Mouse (Mus musculus): ENCODE measurements around the gene Vstm5. TPM values are rescaled to one million over a fixed set of nuclear protein-coding genes. Genes with fewer than 3 reads are reported as not detected.
"Not testable (repeated sequence)": the region's sequence is repeated elsewhere in the genome, so short reads cannot be mapped to it uniquely, and the experiment has no call there.

Vstm5 gene
- polyA plus RNA-seq, 1 experiment: not detected

GRCm38 (mm10) chr9:15301399-15301798 lies 62.6 kb downstream of the Vstm5 start:
- Histone ChIP-seq H3K4me1 (ENCODE audit: control insufficient read depth, insufficient read depth, low read length) (peaks cover 6% of the 10 kb centered on the region), H3K4me3 (ENCODE audit: insufficient read depth, low read depth, low read length) (no peak overlapping the region), H3K27ac (ENCODE audit: insufficient read depth, low read depth, low read length) (peak overlapping the region; percentile 17; the same call in 1 of the 2 replicates)
- 34% methylated on average over 6 of the region's 6 CpGs for WGBS
- TF ChIP-seq POLR2A (IDR thresholded peaks at IDR 0.05; ENCODE audit: insufficient read depth, low read depth, low read length): no peak
- TF ChIP-seq CTCF (IDR thresholded peaks at IDR 0.05; ENCODE audit: insufficient read depth, low read depth, low read length): no peak

DNA sequence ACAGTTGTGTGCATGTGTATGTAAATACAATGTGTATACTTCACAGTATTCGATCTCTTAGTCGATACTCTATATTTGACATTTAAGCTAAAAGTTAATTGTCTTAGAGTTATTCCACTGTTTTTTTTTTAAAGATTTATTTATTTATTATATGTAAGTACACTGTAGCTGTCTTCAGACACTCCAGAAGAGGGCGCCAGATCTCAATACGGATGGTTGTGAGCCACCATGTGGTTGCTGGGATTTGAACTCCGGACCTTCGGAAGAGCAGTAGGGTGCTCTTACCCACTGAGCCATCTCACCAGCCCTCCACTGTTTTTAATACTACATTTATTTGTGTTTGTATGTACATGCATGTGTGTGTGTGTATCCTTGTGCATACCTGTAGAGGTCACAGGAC lies 63.2 kb downstream of the Vstm5 start:
- 77% methylated on average over 6 of the region's 6 CpGs for WGBS
- not testable (repeated sequence) for H3K27ac ChIP-seq (ENCODE audit: insufficient read depth, low read depth, low read length)

GRCm38 (mm10) chr9:15302881-15303280 lies 64.0 kb downstream of the Vstm5 start:
- Histone ChIP-seq H3K27ac (ENCODE audit: insufficient read depth, low read depth, low read length) (no peak overlapping the region), H3K4me1 (ENCODE audit: control insufficient read depth, insufficient read depth, low read length) (peaks cover 6% of the 10 kb centered on the region), H3K4me3 (ENCODE audit: insufficient read depth, low read depth, low read length) (no peak overlapping the region)
- WGBS: 73% methylated on average over 2 of the region's 2 CpGs
- TF ChIP-seq POLR2A (IDR thresholded peaks at IDR 0.05; ENCODE audit: insufficient read depth, low read depth, low read length): no peak
- TF ChIP-seq CTCF (IDR thresholded peaks at IDR 0.05; ENCODE audit: insufficient read depth, low read depth, low read length): no peak

More for the DNA sequence above, 63.2 kb downstream of the Vstm5 start:
- H3K4me3 ChIP-seq (ENCODE audit: insufficient read depth, low read depth, low read length); H3K4me1 ChIP-seq (ENCODE audit: control insufficient read depth, insufficient read depth, low read length): not testable (repeated sequence)

GRCm38 (mm10) chr9:15305503-15306397 lies 66.9 kb downstream of the Vstm5 start, which contains the start of gene Taf1d:
Taf1d (plus strand) TSS chr9:15306214.
- Histone ChIP-seq H3K4me1 (ENCODE audit: control insufficient read depth, insufficient read depth, low read length) (peaks cover 6% of the 10 kb centered on the region), H3K4me3 (ENCODE audit: insufficient read depth, low read depth, low read length) (peak within 1 kb of the TSS; percentile 55), H3K27ac (ENCODE audit: insufficient read depth, low read depth, low read length) (no peak within 1 kb of the TSS)
- 11% methylated on average over 45 of the region's 45 CpGs for WGBS
- peak; percentile 94 for TF ChIP-seq POLR2A (IDR thresholded peaks at IDR 0.05; ENCODE audit: insufficient read depth, low read depth, low read length)
- no peak for TF ChIP-seq CTCF (IDR thresholded peaks at IDR 0.05; ENCODE audit: insufficient read depth, low read depth, low read length)

DNA sequence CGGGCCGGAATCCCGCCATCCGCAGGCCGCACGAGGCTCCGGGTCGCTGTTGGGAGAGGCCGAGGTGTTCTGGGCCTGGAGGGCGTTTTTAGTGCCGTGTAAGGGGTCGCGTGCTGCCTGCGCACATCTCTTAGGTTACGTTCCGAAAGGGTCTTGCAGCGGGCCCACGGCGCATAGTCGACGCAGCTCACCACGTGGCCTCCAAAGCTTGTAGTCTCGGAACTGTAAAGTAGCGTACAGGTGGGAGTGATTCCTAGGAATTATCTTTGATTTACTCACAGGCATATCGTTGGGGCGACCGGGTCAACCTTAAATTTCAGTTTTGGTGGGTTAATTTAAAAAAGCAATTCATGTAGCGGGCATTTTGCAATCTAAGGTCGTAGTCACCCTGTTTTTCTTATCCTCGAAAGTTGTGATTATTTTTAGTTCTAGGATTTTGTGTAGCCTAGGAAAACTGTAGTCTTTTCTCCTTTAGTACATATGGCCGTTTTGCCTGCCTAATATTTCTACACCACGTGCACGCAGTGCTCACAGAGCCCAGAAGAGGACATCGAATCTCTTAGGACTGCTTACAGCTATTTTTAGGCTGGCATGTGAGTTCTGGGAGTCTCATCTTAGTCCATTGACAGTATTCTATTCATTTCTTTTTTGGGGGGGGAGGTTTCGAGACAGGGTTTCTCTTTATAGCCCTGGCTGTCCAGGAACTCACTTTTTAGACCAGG lies 67.7 kb downstream of the Vstm5 start, which contains the start of gene 4931406C07Rik:
4931406C07Rik (minus strand) TSS at position 51 of the 722 bp plus-strand sequence.
- no peak within 1 kb of the TSS for H3K27ac ChIP-seq (ENCODE audit: insufficient read depth, low read depth, low read length)
- peaks cover 2% of the 10 kb centered on the region for H3K4me1 ChIP-seq (ENCODE audit: control insufficient read depth, insufficient read depth, low read length)
- H3K4me3 ChIP-seq (ENCODE audit: insufficient read depth, low read depth, low read length): peak within 1 kb of the TSS; percentile 55
- TF ChIP-seq CTCF (IDR thresholded peaks at IDR 0.05; ENCODE audit: insufficient read depth, low read depth, low read length) (no peak), POLR2A (IDR thresholded peaks at IDR 0.05; ENCODE audit: insufficient read depth, low read depth, low read length) (no peak)
- under 1% methylated on average over 35 of the region's 35 CpGs for WGBS

GRCm38 (mm10) chr9:15307257-15307656 lies 68.4 kb downstream of the Vstm5 start:
- Histone ChIP-seq H3K4me1 (ENCODE audit: control insufficient read depth, insufficient read depth, low read length) (peaks cover 2% of the 10 kb centered on the region), H3K27ac (ENCODE audit: insufficient read depth, low read depth, low read length) (no peak overlapping the region), H3K4me3 (ENCODE audit: insufficient read depth, low read depth, low read length) (peak overlapping the region; percentile 35)
- WGBS: 7% methylated on average over 6 of the region's 6 CpGs
- TF ChIP-seq POLR2A (IDR thresholded peaks at IDR 0.05; ENCODE audit: insufficient read depth, low read depth, low read length) (no peak), CTCF (IDR thresholded peaks at IDR 0.05; ENCODE audit: insufficient read depth, low read depth, low read length) (no peak)

DNA sequence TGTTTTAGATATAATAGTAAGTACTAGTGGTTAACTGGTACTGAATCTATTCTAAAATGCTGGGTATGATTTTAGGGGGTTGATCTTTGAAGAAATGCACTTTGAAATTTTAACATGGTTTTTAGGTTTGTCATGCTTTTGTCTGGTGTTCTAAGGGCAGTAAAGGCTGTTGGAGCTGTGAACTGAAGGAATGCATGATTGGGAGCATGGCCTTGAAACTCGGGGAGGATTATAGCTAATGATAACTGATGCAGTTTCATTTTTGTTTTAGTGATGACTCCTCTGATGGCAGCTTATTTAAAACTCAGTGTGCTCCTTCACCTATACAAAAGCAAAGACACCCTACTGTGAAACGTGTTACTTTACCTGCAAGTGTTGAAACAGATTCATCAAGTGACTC lies 69.4 kb downstream of the Vstm5 start:
- Histone ChIP-seq H3K4me3 (ENCODE audit: insufficient read depth, low read depth, low read length) (no peak overlapping the region), H3K27ac (ENCODE audit: insufficient read depth, low read depth, low read length) (no peak overlapping the region), H3K4me1 (ENCODE audit: control insufficient read depth, insufficient read depth, low read length) (peaks cover 2% of the 10 kb centered on the region)
- TF ChIP-seq POLR2A (IDR thresholded peaks at IDR 0.05; ENCODE audit: insufficient read depth, low read depth, low read length): no peak
- no peak for TF ChIP-seq CTCF (IDR thresholded peaks at IDR 0.05; ENCODE audit: insufficient read depth, low read depth, low read length)
- WGBS: 55% methylated on average over 2 of the region's 2 CpGs

Other genes starting within 250 kb of the Vstm5 start
- not detected in 2 replicates for gene Panx1, start 193.6 kb upstream of the Vstm5 start, polyA plus RNA-seq (2012; ENCODE audit: insufficient read depth, insufficient read length, low replicate concordance, missing spikeins)
- gene Hephl1, start 126.9 kb upstream of the Vstm5 start, polyA plus RNA-seq (2012; ENCODE audit: insufficient read depth, insufficient read length, low replicate concordance, missing spikeins): not detected in 2 replicates
- gene Med17, start 40.9 kb downstream of the Vstm5 start, polyA plus RNA-seq (2012; ENCODE audit: insufficient read depth, insufficient read length, low replicate concordance, missing spikeins): not detected in 2 replicates
- gene Taf1d, start 67.2 kb downstream of the Vstm5 start, polyA plus RNA-seq (2012; ENCODE audit: insufficient read depth, insufficient read length, low replicate concordance, missing spikeins): 378 TPM in 1 of 2 replicates, not detected in the other
- gene 4931406C07Rik, start 67.4 kb downstream of the Vstm5 start, polyA plus RNA-seq (2012; ENCODE audit: insufficient read depth, insufficient read length, low replicate concordance, missing spikeins): not detected in 2 replicates
- 242 TPM in 1 of 2 replicates, not detected in the other for gene Cep295, start 118.7 kb downstream of the Vstm5 start, polyA plus RNA-seq (2012; ENCODE audit: insufficient read depth, insufficient read length, low replicate concordance, missing spikeins)

Measured in olfactory bulb, adult 2 months (tissue).